Comparison of ENCODE assay signal across 8 mouse cellular contexts in genomic region chr6:47919646-47920446, GRCm38 (mm10). TPM values are rescaled to one million over a fixed set of nuclear protein-coding genes. Genes with fewer than 3 reads are reported as not detected.
DNase-seq lines count a peak whose midpoint lies in the region; ATAC-seq lines count a peak whose summit lies in the region.

No protein-coding gene starts in this region.

- no peaks in the 10 kb centered on the region for H3K36me3 ChIP-seq in kidney, embryonic 16.5 days (ENCODE audit: insufficient read depth, low read length)
- no peaks in the 10 kb centered on the region for H3K36me3 ChIP-seq in embryonic facial prominence, embryonic 11.5 days (replicated peaks; ENCODE audit: control insufficient read depth, insufficient read depth, low read depth, low read length)
- no peaks in the 10 kb centered on the region for H3K36me3 ChIP-seq in intestine, embryonic 15.5 days
- no peaks in the 10 kb centered on the region for H3K36me3 ChIP-seq in neural tube, embryonic 13.5 days

- H3K4me1 ChIP-seq in kidney, embryonic 16.5 days (ENCODE audit: insufficient read depth, low read length), result peaks cover 20% of the 10 kb centered on the region
- no peaks in the 10 kb centered on the region for H3K4me1 ChIP-seq in embryonic facial prominence, embryonic 11.5 days (ENCODE audit: control insufficient read depth, insufficient read depth, low read length)
- peaks cover 5% of the 10 kb centered on the region; the same call in 1 of the 2 replicates for H3K4me1 ChIP-seq in intestine, embryonic 15.5 days (replicated peaks)
- peaks cover 16% of the 10 kb centered on the region for H3K4me1 ChIP-seq in neural tube, embryonic 13.5 days (replicated peaks)

- peak; percentile 7; the same call in 1 of the 2 replicates for ATAC-seq in kidney, embryonic 16.5 days (ENCODE audit: low FRiP score, low TSS enrichment)
- no peak for ATAC-seq in embryonic facial prominence, embryonic 11.5 days (replicated peaks; ENCODE audit: insufficient number of reproducible peaks, low FRiP score, low TSS enrichment, low read depth)
- ATAC-seq in intestine, embryonic 15.5 days, result peak; percentile 19; the same call in 1 of the 2 replicates
- peak; percentile 45; the same call in 1 of the 2 replicates for ATAC-seq in neural tube, embryonic 13.5 days (ENCODE audit: low read depth)

- H3K9ac ChIP-seq in kidney, embryonic 16.5 days (replicated peaks; ENCODE audit: low read length), result peak overlapping the region; percentile 86
- H3K9ac ChIP-seq in embryonic facial prominence, embryonic 11.5 days (replicated peaks; ENCODE audit: low read length), result peak overlapping the region; percentile 87
- H3K9ac ChIP-seq in intestine, embryonic 15.5 days, result peak overlapping the region; percentile 45; the same call in 1 of the 2 replicates
- peak overlapping the region; percentile 87 for H3K9ac ChIP-seq in neural tube, embryonic 13.5 days

- peak overlapping the region; percentile 87 for H3K4me2 ChIP-seq in kidney, embryonic 16.5 days (replicated peaks; ENCODE audit: low read depth, low read length)
- H3K4me2 ChIP-seq in embryonic facial prominence, embryonic 11.5 days (ENCODE audit: low read depth, low read length), result peak overlapping the region; percentile 43
- peak overlapping the region; percentile 58 for H3K4me2 ChIP-seq in intestine, embryonic 15.5 days (replicated peaks)
- H3K4me2 ChIP-seq in neural tube, embryonic 13.5 days, result peak overlapping the region; percentile 82

- H3K9me3 ChIP-seq in kidney, embryonic 16.5 days (ENCODE audit: low read length), result no peaks in the 10 kb centered on the region
- no peaks in the 10 kb centered on the region for H3K9me3 ChIP-seq in embryonic facial prominence, embryonic 11.5 days (replicated peaks; ENCODE audit: control insufficient read depth, low read length)
- H3K9me3 ChIP-seq in intestine, embryonic 15.5 days, result no peaks in the 10 kb centered on the region
- H3K9me3 ChIP-seq in neural tube, embryonic 13.5 days, result no peaks in the 10 kb centered on the region

- DNase-seq in kidney, adult 18-20 months, result no peak
- no peak for DNase-seq in embryonic facial prominence, embryonic 11.5 days (ENCODE audit: low spot score)
- no peak for DNase-seq in layer of hippocampus, adult 8-10 months (ENCODE audit: low spot score in 2 of 2)
- DNase-seq in ovary, postnatal 10 days (ENCODE audit: low spot score), result no peak
- no peak for DNase-seq in layer of hippocampus, adult 9-11 months

- WGBS in kidney, embryonic 16.5 days, result 27% methylated on average over 11 of the region's 11 CpGs
- WGBS in embryonic facial prominence, embryonic 11.5 days, result 29% methylated on average over 11 of the region's 11 CpGs
- WGBS in intestine, embryonic 15.5 days, result 27% methylated on average over 11 of the region's 11 CpGs
- WGBS in neural tube, embryonic 13.5 days, result 27% methylated on average over 11 of the region's 11 CpGs

- H3K4me3 ChIP-seq in kidney, embryonic 16.5 days (ENCODE audit: low read length), result peak overlapping the region; percentile 75
- H3K4me3 ChIP-seq in embryonic facial prominence, embryonic 11.5 days (ENCODE audit: low read depth, low read length), result peak overlapping the region; percentile 81
- peak overlapping the region; percentile 82 for H3K4me3 ChIP-seq in intestine, embryonic 15.5 days (replicated peaks)
- H3K4me3 ChIP-seq in neural tube, embryonic 13.5 days, result peak overlapping the region; percentile 83

- peak overlapping the region; percentile 99 for H3K27ac ChIP-seq in kidney, embryonic 16.5 days (ENCODE audit: low read length)
- H3K27ac ChIP-seq in embryonic facial prominence, embryonic 11.5 days (replicated peaks; ENCODE audit: low read depth, low read length), result no peak overlapping the region
- H3K27ac ChIP-seq in intestine, embryonic 15.5 days, result peak overlapping the region; percentile 48; the same call in 1 of the 2 replicates
- H3K27ac ChIP-seq in neural tube, embryonic 13.5 days (replicated peaks), result peak overlapping the region; percentile 95

- no peaks in the 10 kb centered on the region for H3K27me3 ChIP-seq in kidney, embryonic 16.5 days (ENCODE audit: insufficient read depth, low read length)
- H3K27me3 ChIP-seq in embryonic facial prominence, embryonic 11.5 days (ENCODE audit: control insufficient read depth, insufficient read depth, low read length), result no peaks in the 10 kb centered on the region
- no peaks in the 10 kb centered on the region for H3K27me3 ChIP-seq in intestine, embryonic 15.5 days (replicated peaks)
- H3K27me3 ChIP-seq in neural tube, embryonic 13.5 days, result no peaks in the 10 kb centered on the region

RNA-seq across cellular contexts. Expression of gene Zfp212, which starts 0.4 kb away (rescaled TPM):
- polyA plus RNA-seq in kidney, embryonic 16.5 days (2015; fragmentation: Nextera tagmentation; extraction: Ambion mirVana), result 19.4 and 20.2 TPM in 2 replicates
- 13.6 and 14.0 TPM in 2 replicates for polyA plus RNA-seq in embryonic facial prominence, embryonic 11.5 days (2014; fragmentation: Nextera tagmentation; extraction: Ambion mirVana)
- 11.8 and 12.4 TPM in 2 replicates for polyA plus RNA-seq in intestine, embryonic 15.5 days (2015; fragmentation: Nextera tagmentation; extraction: Ambion mirVana)
- 15.8 and 17.0 TPM in 2 replicates for polyA plus RNA-seq in neural tube, embryonic 13.5 days (2015; fragmentation: Nextera tagmentation; extraction: Ambion mirVana)
- total RNA-seq in layer of hippocampus, adult 8-10 months (2022), result 10 to 100 TPM; 20.1 to 24.0 (median 21.5) TPM

RNA-seq across cellular contexts. Expression of gene Zfp956, which starts 33.3 kb away (rescaled TPM):
- polyA plus RNA-seq in kidney, embryonic 16.5 days (2015; fragmentation: Nextera tagmentation; extraction: Ambion mirVana), result 8.9 and 11.0 TPM in 2 replicates
- 7.2 and 8.0 TPM in 2 replicates for polyA plus RNA-seq in embryonic facial prominence, embryonic 11.5 days (2014; fragmentation: Nextera tagmentation; extraction: Ambion mirVana)
- polyA plus RNA-seq in intestine, embryonic 15.5 days (2015; fragmentation: Nextera tagmentation; extraction: Ambion mirVana), result 9.1 and 9.4 TPM in 2 replicates
- 14.7 and 15.4 TPM in 2 replicates for polyA plus RNA-seq in neural tube, embryonic 13.5 days (2015; fragmentation: Nextera tagmentation; extraction: Ambion mirVana)
- total RNA-seq in layer of hippocampus, adult 8-10 months (2022), result 10 to 100 TPM; 17.9 to 25.6 (median 22.3) TPM

RNA-seq across cellular contexts. Expression of gene Zfp282, which starts 42.8 kb away (rescaled TPM):
- 17.8 and 18.7 TPM in 2 replicates for polyA plus RNA-seq in kidney, embryonic 16.5 days (2015; fragmentation: Nextera tagmentation; extraction: Ambion mirVana)
- polyA plus RNA-seq in embryonic facial prominence, embryonic 11.5 days (2014; fragmentation: Nextera tagmentation; extraction: Ambion mirVana), result 12.2 and 12.3 TPM in 2 replicates
- polyA plus RNA-seq in intestine, embryonic 15.5 days (2015; fragmentation: Nextera tagmentation; extraction: Ambion mirVana), result 12.0 and 12.1 TPM in 2 replicates
- polyA plus RNA-seq in neural tube, embryonic 13.5 days (2015; fragmentation: Nextera tagmentation; extraction: Ambion mirVana), result 22.1 and 23.0 TPM in 2 replicates
- 10 to 100 TPM; 11.8 to 15.1 (median 12.4) TPM for total RNA-seq in layer of hippocampus, adult 8-10 months (2022)
